ENCODE assay signal across 8 mouse cellular contexts in the genomic region with DNA sequence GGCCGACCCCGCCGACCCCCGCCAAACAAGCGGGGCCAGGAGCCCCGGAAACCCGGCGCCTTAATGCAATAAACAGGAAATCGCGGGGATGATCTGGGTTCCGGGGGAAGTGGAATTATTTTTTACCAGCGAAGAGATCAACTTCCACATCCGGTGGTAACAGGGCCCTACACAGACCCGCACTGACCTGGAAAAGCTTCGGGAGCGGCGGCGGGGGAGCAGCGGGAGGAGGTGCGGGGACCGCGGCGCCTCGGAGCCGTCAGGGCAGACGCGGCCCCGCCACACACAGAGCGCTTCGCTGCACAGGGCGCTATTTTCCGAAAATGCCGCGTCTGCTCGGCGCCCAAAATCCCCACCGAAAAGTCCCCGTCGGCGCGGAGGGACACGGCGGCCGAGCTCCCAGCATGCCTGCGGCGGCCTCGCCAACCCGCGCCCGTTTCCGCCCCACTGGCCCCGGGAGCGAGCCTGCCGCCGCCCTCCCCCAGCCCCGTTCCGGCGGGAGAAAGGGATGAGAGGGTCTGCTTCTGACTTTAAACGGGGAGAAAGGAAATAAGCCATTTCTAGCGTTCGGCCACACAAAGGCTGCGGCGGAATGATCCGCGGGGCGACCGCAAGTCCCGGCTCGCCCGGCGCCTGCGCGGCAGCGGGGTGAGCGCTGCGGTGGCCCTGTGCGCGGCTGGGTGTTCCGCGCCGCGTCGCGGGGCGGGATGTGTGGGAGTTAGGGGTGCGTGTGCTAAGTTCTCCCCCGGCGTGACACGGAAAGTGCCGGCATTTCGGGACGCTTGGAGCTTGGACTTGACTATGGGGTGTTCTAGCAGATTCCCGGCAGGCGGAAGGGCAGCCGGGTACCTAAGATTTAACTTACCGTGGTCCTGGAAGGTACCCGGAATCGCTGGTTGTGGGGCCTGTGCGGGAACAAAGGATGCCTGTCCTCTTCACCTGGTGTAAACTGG. TPM values are rescaled to one million over a fixed set of nuclear protein-coding genes. Genes with fewer than 3 reads are reported as not detected.
A peak's percentile ranks its signal among the peaks of the same experiment; 100 is the strongest.
DNase-seq lines count a peak whose midpoint lies in the region; ATAC-seq and TF ChIP-seq lines count a peak whose summit lies in the region.

No protein-coding gene starts in this region.

- TF ChIP-seq CTCF in bone marrow macrophage, adult 2 months (IDR thresholded peaks at IDR 0.05; ENCODE audit: low read depth, low read length) = no peak
- no peak for TF ChIP-seq CTCF in spleen, adult 2 months (IDR thresholded peaks at IDR 0.05; ENCODE audit: extremely low read depth, insufficient read depth, insufficient read length, insufficient replicate concordance)

- no peaks in the 10 kb centered on the region for H3K27me3 ChIP-seq in embryonic facial prominence, embryonic 15.5 days
- H3K27me3 ChIP-seq in kidney, embryonic 14.5 days (ENCODE audit: control insufficient read depth, insufficient read depth, low read length) = no peaks in the 10 kb centered on the region
- no peaks in the 10 kb centered on the region for H3K27me3 ChIP-seq in limb, embryonic 14.5 days (ENCODE audit: control insufficient read depth, insufficient read depth, low read length)
- no peaks in the 10 kb centered on the region for H3K27me3 ChIP-seq in midbrain, embryonic 16.5 days (ENCODE audit: control insufficient read depth, insufficient read depth, low read depth, low read length)
- no peaks in the 10 kb centered on the region for H3K27me3 ChIP-seq in spleen, adult 2 months (ENCODE audit: control insufficient read depth, insufficient read depth, low read length)

- H3K9ac ChIP-seq in embryonic facial prominence, embryonic 15.5 days = peak overlapping the region; percentile 97
- H3K9ac ChIP-seq in kidney, embryonic 14.5 days (ENCODE audit: low read depth, low read length) = peak overlapping the region; percentile 100
- peak overlapping the region; percentile 99 for H3K9ac ChIP-seq in limb, embryonic 14.5 days (ENCODE audit: low read depth, low read length, severe bottlenecking)
- peak overlapping the region; percentile 93 for H3K9ac ChIP-seq in midbrain, embryonic 16.5 days (ENCODE audit: low read depth, low read length)

- peak; percentile 91 to 94 for DNase-seq in B cell, adult 2 months
- peak; percentile 88 to 90 for DNase-seq in heart, adult 9 months (ENCODE audit: low spot score in 2 of 2)
- DNase-seq in limb, embryonic 14.5 days (ENCODE audit: low spot score) = peak; percentile 89
- DNase-seq in spleen, adult 2 months (ENCODE audit: low read depth in 1 of 2, low spot score in 2 of 2) = peak; percentile 78 to 87

- peak overlapping the region; percentile 97 for H3K4me3 ChIP-seq in bone marrow macrophage, adult 2 months (ENCODE audit: insufficient read depth, low read length)
- H3K4me3 ChIP-seq in embryonic facial prominence, embryonic 15.5 days (replicated peaks) = peak overlapping the region; percentile 66
- peak overlapping the region; percentile 94 for H3K4me3 ChIP-seq in kidney, embryonic 14.5 days (ENCODE audit: low read length)
- H3K4me3 ChIP-seq in limb, embryonic 14.5 days (replicated peaks; ENCODE audit: low read length) = peak overlapping the region; percentile 93
- H3K4me3 ChIP-seq in midbrain, embryonic 16.5 days (ENCODE audit: low read depth, low read length) = peak overlapping the region; percentile 91
- H3K4me3 ChIP-seq in spleen, adult 2 months (ENCODE audit: extremely low read depth, insufficient read depth, insufficient read length) = peak overlapping the region; percentile 78

- TF ChIP-seq POLR2A in bone marrow macrophage, adult 2 months (IDR thresholded peaks at IDR 0.05; ENCODE audit: borderline replicate concordance, low read depth, low read length) = no peak
- TF ChIP-seq POLR2A in limb, embryonic 14.5 days (IDR thresholded peaks at IDR 0.05; ENCODE audit: borderline replicate concordance, extremely low read depth, insufficient read depth, insufficient read length) = peak; percentile 98
- TF ChIP-seq POLR2A in spleen, adult 2 months (IDR thresholded peaks at IDR 0.05; ENCODE audit: low read depth, low read length) = peak; percentile 93

- H3K27ac ChIP-seq in bone marrow macrophage, adult 2 months (ENCODE audit: insufficient read depth, low read depth, low read length) = peak overlapping the region; percentile 98
- H3K27ac ChIP-seq in embryonic facial prominence, embryonic 15.5 days (replicated peaks) = peak overlapping the region; percentile 100
- H3K27ac ChIP-seq in kidney, embryonic 14.5 days (ENCODE audit: low read depth, low read length) = peak overlapping the region; percentile 99
- H3K27ac ChIP-seq in limb, embryonic 14.5 days (replicated peaks; ENCODE audit: low read depth, low read length) = peak overlapping the region; percentile 100
- H3K27ac ChIP-seq in midbrain, embryonic 16.5 days (ENCODE audit: low read length) = peak overlapping the region; percentile 100
- peak overlapping the region; percentile 100 for H3K27ac ChIP-seq in spleen, adult 2 months (ENCODE audit: insufficient read depth, low read length)

- peak overlapping the region; percentile 67 for H3K4me2 ChIP-seq in embryonic facial prominence, embryonic 15.5 days (replicated peaks)
- H3K4me2 ChIP-seq in kidney, embryonic 14.5 days (replicated peaks; ENCODE audit: low read depth, low read length) = peak overlapping the region; percentile 57
- H3K4me2 ChIP-seq in limb, embryonic 14.5 days (replicated peaks; ENCODE audit: low read depth, low read length, severe bottlenecking) = peak overlapping the region; percentile 57
- peak overlapping the region; percentile 75 for H3K4me2 ChIP-seq in midbrain, embryonic 16.5 days (ENCODE audit: low read length)

- peaks cover 12% of the 10 kb centered on the region for H3K4me1 ChIP-seq in bone marrow macrophage, adult 2 months (ENCODE audit: control insufficient read depth, insufficient read depth, low read length)
- H3K4me1 ChIP-seq in embryonic facial prominence, embryonic 15.5 days = peaks cover 20% of the 10 kb centered on the region
- H3K4me1 ChIP-seq in kidney, embryonic 14.5 days (ENCODE audit: control insufficient read depth, insufficient read depth, low read length) = peaks cover 23% of the 10 kb centered on the region
- H3K4me1 ChIP-seq in limb, embryonic 14.5 days (ENCODE audit: control insufficient read depth, insufficient read depth, low read length) = peaks cover 23% of the 10 kb centered on the region; the same call in 1 of the 2 replicates
- H3K4me1 ChIP-seq in midbrain, embryonic 16.5 days (ENCODE audit: control insufficient read depth, insufficient read depth, low read length) = peaks cover 40% of the 10 kb centered on the region
- peaks cover 2% of the 10 kb centered on the region; the same call in 1 of the 2 replicates for H3K4me1 ChIP-seq in spleen, adult 2 months (ENCODE audit: control insufficient read depth, insufficient read depth, insufficient read length)

- under 1% methylated on average over 99 of the region's 99 CpGs for WGBS in embryonic facial prominence, embryonic 15.5 days
- WGBS in kidney, embryonic 14.5 days = under 1% methylated on average over 90 of the region's 99 CpGs
- under 1% methylated on average over 80 of the region's 99 CpGs for WGBS in limb, embryonic 14.5 days
- under 1% methylated on average over 99 of the region's 99 CpGs for WGBS in midbrain, embryonic 16.5 days
- under 1% methylated on average over 99 of the region's 99 CpGs for WGBS in spleen, adult 2 months

- H3K36me3 ChIP-seq in embryonic facial prominence, embryonic 15.5 days = peaks cover 8% of the 10 kb centered on the region; the same call in 1 of the 2 replicates
- H3K36me3 ChIP-seq in kidney, embryonic 14.5 days (ENCODE audit: control insufficient read depth, insufficient read depth, low read length) = no peaks in the 10 kb centered on the region; the same call in 1 of the 2 replicates
- no peaks in the 10 kb centered on the region for H3K36me3 ChIP-seq in limb, embryonic 14.5 days (ENCODE audit: control insufficient read depth, insufficient read depth, low read length)
- H3K36me3 ChIP-seq in midbrain, embryonic 16.5 days (ENCODE audit: control insufficient read depth, insufficient read depth, low read length) = no peaks in the 10 kb centered on the region; the same call in 1 of the 2 replicates
- no peaks in the 10 kb centered on the region; the same call in 1 of the 2 replicates for H3K36me3 ChIP-seq in spleen, adult 2 months (ENCODE audit: control insufficient read depth, insufficient read depth, low read length)

- peak; percentile 90 for ATAC-seq in embryonic facial prominence, embryonic 15.5 days (ENCODE audit: insufficient number of reproducible peaks, low FRiP score, low TSS enrichment, low read depth)
- ATAC-seq in kidney, embryonic 14.5 days (ENCODE audit: low FRiP score, low TSS enrichment) = peak; percentile 91
- peak; percentile 89 for ATAC-seq in limb, embryonic 14.5 days (ENCODE audit: low FRiP score, low read depth)
- peak; percentile 96 for ATAC-seq in midbrain, embryonic 16.5 days

- no peaks in the 10 kb centered on the region for H3K9me3 ChIP-seq in embryonic facial prominence, embryonic 15.5 days (replicated peaks)
- H3K9me3 ChIP-seq in kidney, embryonic 14.5 days (ENCODE audit: control insufficient read depth, low read length) = 0 out of 2 replicates have a peak, but pooled peaks cover 5% of the 10 kb centered on the region
- no peaks in the 10 kb centered on the region for H3K9me3 ChIP-seq in limb, embryonic 14.5 days (ENCODE audit: control insufficient read depth, low read length)
- 0 out of 2 replicates have a peak, but pooled peaks cover 2% of the 10 kb centered on the region for H3K9me3 ChIP-seq in midbrain, embryonic 16.5 days (replicated peaks; ENCODE audit: control insufficient read depth, low read length, poor library complexity, severe bottlenecking)

RNA-seq across cellular contexts. Expression of gene Gabpb1, which starts 0.7 kb away (rescaled TPM):
- 17.8 and 18.5 TPM in 2 replicates for polyA plus RNA-seq in bone marrow macrophage, adult 2 months (2012; ENCODE audit: insufficient read depth, insufficient read length, missing spikeins)
- polyA plus RNA-seq in embryonic facial prominence, embryonic 15.5 days (2015; fragmentation: Nextera tagmentation; extraction: Ambion mirVana) = 41.3 and 41.6 TPM in 2 replicates
- polyA plus RNA-seq in kidney, embryonic 14.5 days (2014; fragmentation: Nextera tagmentation; extraction: Ambion mirVana) = 47.4 and 65.8 TPM in 2 replicates
- 44.6 and 45.3 TPM in 2 replicates for polyA plus RNA-seq in limb, embryonic 14.5 days (2012; rRNA removed)
- polyA plus RNA-seq in limb, embryonic 14.5 days (2014; fragmentation: Nextera tagmentation; extraction: Ambion mirVana) = 48.0 and 59.5 TPM in 2 replicates
- polyA plus RNA-seq in midbrain, embryonic 16.5 days (2015; fragmentation: Nextera tagmentation; extraction: Ambion mirVana) = 39.2 and 43.3 TPM in 2 replicates
- 7.4 and 8.4 TPM in 2 replicates for polyA plus RNA-seq in spleen, adult 2 months (2012; rRNA removed)

RNA-seq across cellular contexts. Expression of gene Usp8, which starts 31.7 kb away (rescaled TPM):
- 112 and 116 TPM in 2 replicates for polyA plus RNA-seq in bone marrow macrophage, adult 2 months (2012; ENCODE audit: insufficient read depth, insufficient read length, missing spikeins)
- polyA plus RNA-seq in embryonic facial prominence, embryonic 15.5 days (2015; fragmentation: Nextera tagmentation; extraction: Ambion mirVana) = 38.9 and 41.5 TPM in 2 replicates
- polyA plus RNA-seq in kidney, embryonic 14.5 days (2014; fragmentation: Nextera tagmentation; extraction: Ambion mirVana) = 18.5 and 41.7 TPM in 2 replicates
- 33.4 and 37.0 TPM in 2 replicates for polyA plus RNA-seq in limb, embryonic 14.5 days (2012; rRNA removed)
- polyA plus RNA-seq in limb, embryonic 14.5 days (2014; fragmentation: Nextera tagmentation; extraction: Ambion mirVana) = 39.0 and 43.1 TPM in 2 replicates
- 29.5 and 29.6 TPM in 2 replicates for polyA plus RNA-seq in midbrain, embryonic 16.5 days (2015; fragmentation: Nextera tagmentation; extraction: Ambion mirVana)
- polyA plus RNA-seq in spleen, adult 2 months (2012; rRNA removed) = 9.2 and 10.3 TPM in 2 replicates

RNA-seq across cellular contexts. Expression of gene Hdc, which starts 56.3 kb away (rescaled TPM):
- 0.56 and 1.6 TPM in 2 replicates for polyA plus RNA-seq in bone marrow macrophage, adult 2 months (2012; ENCODE audit: insufficient read depth, insufficient read length, missing spikeins)
- 129 and 142 TPM in 2 replicates for polyA plus RNA-seq in embryonic facial prominence, embryonic 15.5 days (2015; fragmentation: Nextera tagmentation; extraction: Ambion mirVana)
- polyA plus RNA-seq in kidney, embryonic 14.5 days (2014; fragmentation: Nextera tagmentation; extraction: Ambion mirVana) = 16.3 and 45.6 TPM in 2 replicates
- 19.3 and 20.8 TPM in 2 replicates for polyA plus RNA-seq in limb, embryonic 14.5 days (2012; rRNA removed)
- polyA plus RNA-seq in limb, embryonic 14.5 days (2014; fragmentation: Nextera tagmentation; extraction: Ambion mirVana) = 30.5 and 40.6 TPM in 2 replicates
- 1.1 and 1.7 TPM in 2 replicates for polyA plus RNA-seq in midbrain, embryonic 16.5 days (2015; fragmentation: Nextera tagmentation; extraction: Ambion mirVana)
- 3.2 and 4.6 TPM in 2 replicates for polyA plus RNA-seq in spleen, adult 2 months (2012; rRNA removed)

Comparison
In these comparisons a context has a peak if more than half of its experiments do, and no peak if none do; other contexts are left out.
1. Peak in every context shown above with its lines: DNase-seq, ATAC-seq, H3K4me3 ChIP-seq and H3K27ac ChIP-seq.